Mouse (Mus musculus) kidney, adult 2 months (tissue): ENCODE results near the gene Mmp11.

Experiments
- CTCF ChIP-seq: fragments of 200-500 bp; conservative IDR thresholded peaks from 2 replicates; pipeline ENCODE4 v1.5.1; 2011; ENCODE audit warnings: low read depth, mild to moderate bottlenecking, control low read depth, low read length, moderate library complexity, mixed read lengths; ENCODE audit not compliant: insufficient read depth, insufficient read length
- POLR2A ChIP-seq: fragments of 200-500 bp; IDR thresholded peaks from one replicate; pipeline ENCODE4 v1.6.1; 2011; ENCODE audit warnings: low read depth, low read length, control low read depth

GRCm38 (mm10) chr10:75979432-75979831 lies 43.1 kb upstream of the Mmp11 start:
- no peak for TF ChIP-seq CTCF
- TF ChIP-seq POLR2A: no peak
